Mouse (Mus musculus): ENCODE measurements at regions not wholly inside any gene's neighbourhood (a gene's known extent, or its start where the extent isn't known, plus 50 kb on each side); places are given as distances from the start of the nearest gene placed in this dataset.
"Not testable (repeated sequence)": the region's sequence is repeated elsewhere in the genome, so short reads cannot be mapped to it uniquely, and the experiment has no call there.

GRCm38 (mm10) chr1:73634871-73635270 lies 489.4 kb downstream of the Tns1 start:
- Histone ChIP-seq H3K27me3 (no peaks in the 10 kb centered on the region), H3K27ac (no peak overlapping the region), H3K4me1 (no peaks in the 10 kb centered on the region), H3K9ac (no peak overlapping the region), H3K36me3 (ENCODE audit: poor library complexity, severe bottlenecking) (no peaks in the 10 kb centered on the region), H3K4me2 (no peak overlapping the region), H3K4me3 (no peak overlapping the region), H3K9me3 (replicated peaks) (no peaks in the 10 kb centered on the region)
- WGBS: 96% methylated on average over 4 of the region's 4 CpGs
- no peak for ATAC-seq

- Histone ChIP-seq H3K27me3 (no peaks in the 10 kb centered on the region), H3K4me2 (no peak overlapping the region), H3K27ac (no peak overlapping the region), H3K9ac (no peak overlapping the region), H3K4me3 (no peak overlapping the region), H3K36me3 (ENCODE audit: poor library complexity, severe bottlenecking) (no peaks in the 10 kb centered on the region), H3K9me3 (replicated peaks) (no peaks in the 10 kb centered on the region), H3K4me1 (no peaks in the 10 kb centered on the region)
- 85% methylated on average over 1 of the region's 1 CpGs for WGBS
- ATAC-seq: no peak
Measured at GRCm38 (mm10) chr1:73633071-73633470, 491.2 kb downstream of the Tns1 start.

GRCm38 (mm10) chr1:73630363-73630762 lies 493.9 kb downstream of the Tns1 start:
- Histone ChIP-seq H3K4me2 (no peak overlapping the region), H3K27ac (no peak overlapping the region), H3K9ac (no peak overlapping the region), H3K36me3 (ENCODE audit: poor library complexity, severe bottlenecking) (no peaks in the 10 kb centered on the region), H3K4me3 (no peak overlapping the region), H3K27me3 (no peaks in the 10 kb centered on the region), H3K9me3 (replicated peaks) (no peaks in the 10 kb centered on the region), H3K4me1 (no peaks in the 10 kb centered on the region)
- no peak for ATAC-seq
- WGBS: 33% methylated on average over 1 of the region's 1 CpGs

GRCm38 (mm10) chr1:73625365-73625764 lies 498.9 kb downstream of the Tns1 start:
- ATAC-seq: no peak
- Histone ChIP-seq H3K9me3 (replicated peaks) (no peaks in the 10 kb centered on the region), H3K9ac (no peak overlapping the region), H3K27ac (no peak overlapping the region), H3K4me1 (no peaks in the 10 kb centered on the region), H3K27me3 (no peaks in the 10 kb centered on the region), H3K4me3 (no peak overlapping the region), H3K4me2 (no peak overlapping the region), H3K36me3 (ENCODE audit: poor library complexity, severe bottlenecking) (no peaks in the 10 kb centered on the region)
- 84% methylated on average over 5 of the region's 5 CpGs for WGBS

- not testable (repeated sequence) for H3K27ac ChIP-seq; ATAC-seq; H3K4me1 ChIP-seq; H3K27me3 ChIP-seq; H3K4me3 ChIP-seq; H3K9ac ChIP-seq; H3K4me2 ChIP-seq; H3K9me3 ChIP-seq (replicated peaks); H3K36me3 ChIP-seq (ENCODE audit: poor library complexity, severe bottlenecking)
- 71% methylated on average over 5 of the region's 5 CpGs for WGBS
Measured at GRCm38 (mm10) chr1:73621121-73621520, 503.1 kb downstream of the Tns1 start.

GRCm38 (mm10) chr1:73618551-73619170 lies 505.6 kb downstream of the Tns1 start:
- H3K27ac ChIP-seq: no peak overlapping the region
- no peaks in the 10 kb centered on the region for H3K27me3 ChIP-seq
- H3K9ac ChIP-seq: no peak overlapping the region
- H3K36me3 ChIP-seq (ENCODE audit: poor library complexity, severe bottlenecking): no peaks in the 10 kb centered on the region
- no peak overlapping the region for H3K4me2 ChIP-seq
- ATAC-seq: no peak
- WGBS: 39% methylated on average over 4 of the region's 4 CpGs
- H3K4me3 ChIP-seq: no peak overlapping the region
- no peaks in the 10 kb centered on the region for H3K4me1 ChIP-seq
- H3K9me3 ChIP-seq (replicated peaks): no peaks in the 10 kb centered on the region

- no peak for ATAC-seq
- H3K9ac ChIP-seq: no peak overlapping the region
- H3K27me3 ChIP-seq: no peaks in the 10 kb centered on the region
- H3K9me3 ChIP-seq (replicated peaks): no peaks in the 10 kb centered on the region
- H3K4me2 ChIP-seq: no peak overlapping the region
- WGBS: 88% methylated on average over 9 of the region's 9 CpGs
- H3K27ac ChIP-seq: no peak overlapping the region
- H3K36me3 ChIP-seq (ENCODE audit: poor library complexity, severe bottlenecking): no peaks in the 10 kb centered on the region
- no peak overlapping the region for H3K4me3 ChIP-seq
- peaks cover 6% of the 10 kb centered on the region for H3K4me1 ChIP-seq
Measured at GRCm38 (mm10) chr1:73593653-73594385, 530.4 kb downstream of the Tns1 start.

GRCm38 (mm10) chr1:73591342-73592099 lies 532.7 kb downstream of the Tns1 start:
- H3K9me3 ChIP-seq (replicated peaks): no peaks in the 10 kb centered on the region
- WGBS: 34% methylated on average over 9 of the region's 9 CpGs
- peak; percentile 67 for ATAC-seq

GRCm38 (mm10) chr1:73579680-73580079 lies 544.6 kb downstream of the Tns1 start:
- Histone ChIP-seq H3K4me1 (no peaks in the 10 kb centered on the region), H3K36me3 (ENCODE audit: poor library complexity, severe bottlenecking) (no peaks in the 10 kb centered on the region), H3K9ac (no peak overlapping the region), H3K4me2 (no peak overlapping the region), H3K9me3 (replicated peaks) (no peaks in the 10 kb centered on the region), H3K27me3 (no peaks in the 10 kb centered on the region), H3K4me3 (no peak overlapping the region), H3K27ac (no peak overlapping the region)
- no peak for ATAC-seq
- 71% methylated on average over 3 of the region's 3 CpGs for WGBS

More at GRCm38 (mm10) chr1:73591342-73592099, 532.7 kb downstream of the Tns1 start:
- peak overlapping the region; percentile 15 for H3K27ac ChIP-seq
- H3K36me3 ChIP-seq (ENCODE audit: poor library complexity, severe bottlenecking): no peaks in the 10 kb centered on the region
- no peak overlapping the region for H3K4me3 ChIP-seq
- H3K27me3 ChIP-seq: no peaks in the 10 kb centered on the region
- H3K9ac ChIP-seq: no peak overlapping the region
- no peak overlapping the region for H3K4me2 ChIP-seq
- peaks cover 6% of the 10 kb centered on the region for H3K4me1 ChIP-seq

- no peak overlapping the region for H3K9ac ChIP-seq
- H3K4me1 ChIP-seq: no peaks in the 10 kb centered on the region
- no peak overlapping the region for H3K27ac ChIP-seq
- H3K36me3 ChIP-seq (ENCODE audit: poor library complexity, severe bottlenecking): no peaks in the 10 kb centered on the region
- no peak overlapping the region for H3K4me2 ChIP-seq
- no peaks in the 10 kb centered on the region for H3K9me3 ChIP-seq (replicated peaks)
- H3K27me3 ChIP-seq: no peaks in the 10 kb centered on the region
- 97% methylated on average over 1 of the region's 1 CpGs for WGBS
- H3K4me3 ChIP-seq: no peak overlapping the region
- ATAC-seq: no peak
Measured at GRCm38 (mm10) chr1:73577019-73577418, 547.2 kb downstream of the Tns1 start.

- Histone ChIP-seq H3K4me2 (no peak overlapping the region), H3K27ac (no peak overlapping the region), H3K4me1 (no peaks in the 10 kb centered on the region), H3K9ac (no peak overlapping the region), H3K27me3 (no peaks in the 10 kb centered on the region), H3K36me3 (ENCODE audit: poor library complexity, severe bottlenecking) (no peaks in the 10 kb centered on the region), H3K4me3 (no peak overlapping the region), H3K9me3 (replicated peaks) (no peaks in the 10 kb centered on the region)
- no peak for ATAC-seq
- WGBS: 71% methylated on average over 1 of the region's 1 CpGs
Measured at GRCm38 (mm10) chr1:73575694-73576093, 548.6 kb downstream of the Tns1 start.

GRCm38 (mm10) chr1:73570944-73571343 lies 553.3 kb downstream of the Tns1 start:
- no peak for ATAC-seq
- no peaks in the 10 kb centered on the region for H3K4me1 ChIP-seq
- no peak overlapping the region for H3K9ac ChIP-seq
- no peaks in the 10 kb centered on the region for H3K9me3 ChIP-seq (replicated peaks)
- no peaks in the 10 kb centered on the region for H3K36me3 ChIP-seq (ENCODE audit: poor library complexity, severe bottlenecking)
- H3K4me3 ChIP-seq: no peak overlapping the region
- H3K27ac ChIP-seq: no peak overlapping the region
- 92% methylated on average over 3 of the region's 3 CpGs for WGBS
- H3K4me2 ChIP-seq: no peak overlapping the region
- H3K27me3 ChIP-seq: no peaks in the 10 kb centered on the region

Data from forebrain, embryonic 13.5 days (tissue).